Mouse (Mus musculus) left cerebral cortex, adult 2 months (tissue): Measurements from ENCODE around the gene Rab37. TPM values are rescaled to one million over a fixed set of nuclear protein-coding genes. Genes with fewer than 3 reads are reported as not detected.

Source experiments
- DNase-seq, 2 experiments: peaks; one replicate each; pipeline ENCODE4 v3.0.0; 2021 to 2022; ENCODE audit warnings: low spot score in 2 of 2, mixed read lengths in 1 of 2; ENCODE audit errors: extremely low spot score in 1 of 2
- H3K27ac ChIP-seq: fragments of 200-600 bp; 2 replicates; pipeline ENCODE4 v1.8.1; 2022
- H3K4me3 ChIP-seq: fragments of 200-600 bp; 2 replicates; pipeline ENCODE4 v1.8.1; 2022
- CTCF ChIP-seq: fragments of 200-600 bp; IDR thresholded peaks from 2 replicates; pipeline ENCODE4 v1.8.1; 2022; ENCODE audit warnings: antibody characterized with exemption, mild to moderate bottlenecking, moderate library complexity
- intact Hi-C: fragments of 180-260 bp; cut with DNase I; formaldehyde crosslinking; loops from one replicate; pipeline ENCODE4 v1.15.1; 2025
- total RNA-seq, 2 experiments: library from RNA; stranded (reverse); gene quantifications; 2 replicates each; pipeline ENCODE4 v1.2.3; 2021

Rab37 gene
- total RNA-seq, 2 experiments from 2014 or later = 1.8 to 2.4 TPM

GRCm38 (mm10) chr11:115163568-115164150 is 72.4 kb downstream of the Rab37 start:
- peak overlapping the region; percentile 62; the same call in 1 of the 2 replicates for H3K27ac ChIP-seq

GRCm38 (mm10) chr11:115164341-115164975 is 73.2 kb downstream of the Rab37 start:
- Histone ChIP-seq H3K4me3 (peak overlapping the region; percentile 59), H3K27ac (no peak overlapping the region)
- no peak for TF ChIP-seq CTCF
- DNase-seq = no peak
- intact Hi-C loops = no loop called here

More at GRCm38 (mm10) chr11:115163568-115164150, 72.4 kb downstream of the Rab37 start:
- DNase-seq = no peak
- H3K4me3 ChIP-seq = peak overlapping the region; percentile 59
- TF ChIP-seq CTCF = no peak; the same call in none of the 2 replicates
- intact Hi-C loops = loop anchor here (1.0 kb wide), 1 partner anchor 69 kb away; no protein-coding TSS in a partner anchor

- TF ChIP-seq CTCF = no peak
- intact Hi-C loops = no loop called here
- peak overlapping the region; percentile 59 for H3K4me3 ChIP-seq
- H3K27ac ChIP-seq = no peak overlapping the region
- DNase-seq = peak in 1 of 2 experiments; percentile 31
Observed at GRCm38 (mm10) chr11:115164976-115165374, 73.7 kb downstream of the Rab37 start.

- Histone ChIP-seq H3K27ac (no peak overlapping the region), H3K4me3 (no peak overlapping the region)
- DNase-seq = no peak
- intact Hi-C loops = no loop called here
- TF ChIP-seq CTCF = no peak
Observed at GRCm38 (mm10) chr11:115166776-115167175, 75.5 kb downstream of the Rab37 start.

- no peak for DNase-seq
- TF ChIP-seq CTCF = no peak
- H3K4me3 ChIP-seq = no peak overlapping the region
- H3K27ac ChIP-seq = no peak overlapping the region
- intact Hi-C loops = no loop called here
Observed at GRCm38 (mm10) chr11:115167631-115168249, 76.5 kb downstream of the Rab37 start.

GRCm38 (mm10) chr11:115169430-115169829 is 78.2 kb downstream of the Rab37 start:
- Histone ChIP-seq H3K27ac (no peak overlapping the region), H3K4me3 (no peak overlapping the region)
- no peak for TF ChIP-seq CTCF
- intact Hi-C loops = no loop called here
- DNase-seq = no peak

GRCm38 (mm10) chr11:115171125-115171524 is 79.9 kb downstream of the Rab37 start:
- no peak overlapping the region for H3K4me3 ChIP-seq
- H3K27ac ChIP-seq = no peak overlapping the region
- TF ChIP-seq CTCF = no peak
- DNase-seq = no peak
- intact Hi-C loops = no loop called here

GRCm38 (mm10) chr11:115172825-115173287 is 81.6 kb downstream of the Rab37 start:
- TF ChIP-seq CTCF = no peak
- peak in 1 of 2 experiments; percentile 42 for DNase-seq
- Histone ChIP-seq H3K4me3 (no peak overlapping the region), H3K27ac (no peak overlapping the region)
- intact Hi-C loops = no loop called here

- no peak overlapping the region for H3K27ac ChIP-seq
- intact Hi-C loops = no loop called here
Observed at GRCm38 (mm10) chr11:115173549-115174339, 82.5 kb downstream of the Rab37 start.

GRCm38 (mm10) chr11:115176399-115177190 is 85.4 kb downstream of the Rab37 start:
- H3K27ac ChIP-seq = no peak overlapping the region
- intact Hi-C loops = no loop called here
- no peak overlapping the region for H3K4me3 ChIP-seq
- no peak for DNase-seq
- TF ChIP-seq CTCF = no peak

More at GRCm38 (mm10) chr11:115173549-115174339, 82.5 kb downstream of the Rab37 start:
- no peak overlapping the region for H3K4me3 ChIP-seq
- DNase-seq = no peak
- no peak for TF ChIP-seq CTCF

- no peak for DNase-seq
- H3K27ac ChIP-seq = no peak overlapping the region
- intact Hi-C loops = no loop called here
- H3K4me3 ChIP-seq = no peak overlapping the region
- no peak for TF ChIP-seq CTCF
Observed at GRCm38 (mm10) chr11:115177559-115178195, 86.4 kb downstream of the Rab37 start.
